Mouse (Mus musculus): ENCODE results near the gene Sox9. TPM values are rescaled to one million over a fixed set of nuclear protein-coding genes. Genes with fewer than 3 reads are reported as not detected.
A peak's percentile ranks its signal among the peaks of the same experiment; 100 is the strongest.

Gene Sox9
- polyA plus RNA-seq, 1 experiment: 6.6 TPM

GRCm38 (mm10) chr11:112821536-112821935 is 39.5 kb downstream of the Sox9 start:
- TF ChIP-seq CTCF (IDR thresholded peaks at IDR 0.05; ENCODE audit: control insufficient read depth, insufficient read depth, insufficient replicate concordance, low read depth, low read length): no peak
- TF ChIP-seq POLR2A (IDR thresholded peaks at IDR 0.05; ENCODE audit: control insufficient read depth, low read depth, low read length): no peak
- Histone ChIP-seq H3K4me3 (ENCODE audit: control insufficient read depth, low read depth, low read length) (no peak overlapping the region), H3K4me1 (ENCODE audit: control insufficient read depth, insufficient read depth, low read length) (no peaks in the 10 kb centered on the region), H3K27ac (ENCODE audit: control insufficient read depth, insufficient read depth, low read depth, low read length) (no peak overlapping the region), H3K27me3 (ENCODE audit: control insufficient read depth, insufficient read depth, low read length) (no peaks in the 10 kb centered on the region), H3K36me3 (ENCODE audit: control insufficient read depth, insufficient read depth, low read length) (no peaks in the 10 kb centered on the region)

- Histone ChIP-seq H3K4me1 (ENCODE audit: control insufficient read depth, insufficient read depth, low read length) (no peaks in the 10 kb centered on the region), H3K4me3 (ENCODE audit: control insufficient read depth, low read depth, low read length) (peak overlapping the region; percentile 80), H3K27ac (ENCODE audit: control insufficient read depth, insufficient read depth, low read depth, low read length) (no peak overlapping the region), H3K36me3 (ENCODE audit: control insufficient read depth, insufficient read depth, low read length) (no peaks in the 10 kb centered on the region), H3K27me3 (ENCODE audit: control insufficient read depth, insufficient read depth, low read length) (no peaks in the 10 kb centered on the region)
- no peak for TF ChIP-seq CTCF (IDR thresholded peaks at IDR 0.05; ENCODE audit: control insufficient read depth, insufficient read depth, insufficient replicate concordance, low read depth, low read length)
- no peak for TF ChIP-seq POLR2A (IDR thresholded peaks at IDR 0.05; ENCODE audit: control insufficient read depth, low read depth, low read length)
Measured at GRCm38 (mm10) chr11:112824146-112824545, 42.1 kb downstream of the Sox9 start.

GRCm38 (mm10) chr11:112826193-112827043 is 44.4 kb downstream of the Sox9 start:
- Histone ChIP-seq H3K27ac (ENCODE audit: control insufficient read depth, insufficient read depth, low read depth, low read length) (no peak overlapping the region), H3K36me3 (ENCODE audit: control insufficient read depth, insufficient read depth, low read length) (no peaks in the 10 kb centered on the region), H3K4me3 (ENCODE audit: control insufficient read depth, low read depth, low read length) (peak overlapping the region; percentile 66), H3K4me1 (ENCODE audit: control insufficient read depth, insufficient read depth, low read length) (no peaks in the 10 kb centered on the region), H3K27me3 (ENCODE audit: control insufficient read depth, insufficient read depth, low read length) (no peaks in the 10 kb centered on the region)
- no peak for TF ChIP-seq POLR2A (IDR thresholded peaks at IDR 0.05; ENCODE audit: control insufficient read depth, low read depth, low read length)
- no peak for TF ChIP-seq CTCF (IDR thresholded peaks at IDR 0.05; ENCODE audit: control insufficient read depth, insufficient read depth, insufficient replicate concordance, low read depth, low read length)

GRCm38 (mm10) chr11:112827044-112827347 is 45.0 kb downstream of the Sox9 start:
- TF ChIP-seq CTCF (IDR thresholded peaks at IDR 0.05; ENCODE audit: control insufficient read depth, insufficient read depth, insufficient replicate concordance, low read depth, low read length) (no peak), POLR2A (IDR thresholded peaks at IDR 0.05; ENCODE audit: control insufficient read depth, low read depth, low read length) (no peak)

GRCm38 (mm10) chr11:112828553-112829287 is 46.7 kb downstream of the Sox9 start:
- Histone ChIP-seq H3K4me1 (ENCODE audit: control insufficient read depth, insufficient read depth, low read length) (no peaks in the 10 kb centered on the region), H3K27ac (ENCODE audit: control insufficient read depth, insufficient read depth, low read depth, low read length) (no peak overlapping the region), H3K4me3 (ENCODE audit: control insufficient read depth, low read depth, low read length) (no peak overlapping the region), H3K27me3 (ENCODE audit: control insufficient read depth, insufficient read depth, low read length) (no peaks in the 10 kb centered on the region), H3K36me3 (ENCODE audit: control insufficient read depth, insufficient read depth, low read length) (no peaks in the 10 kb centered on the region)
- TF ChIP-seq POLR2A (IDR thresholded peaks at IDR 0.05; ENCODE audit: control insufficient read depth, low read depth, low read length): no peak
- TF ChIP-seq CTCF (IDR thresholded peaks at IDR 0.05; ENCODE audit: control insufficient read depth, insufficient read depth, insufficient replicate concordance, low read depth, low read length): no peak

More at GRCm38 (mm10) chr11:112827044-112827347, 45.0 kb downstream of the Sox9 start:
- no peak overlapping the region for H3K27ac ChIP-seq (ENCODE audit: control insufficient read depth, insufficient read depth, low read depth, low read length)
- H3K4me3 ChIP-seq (ENCODE audit: control insufficient read depth, low read depth, low read length): peak overlapping the region; percentile 66
- H3K36me3 ChIP-seq (ENCODE audit: control insufficient read depth, insufficient read depth, low read length): no peaks in the 10 kb centered on the region
- H3K27me3 ChIP-seq (ENCODE audit: control insufficient read depth, insufficient read depth, low read length): no peaks in the 10 kb centered on the region
- no peaks in the 10 kb centered on the region for H3K4me1 ChIP-seq (ENCODE audit: control insufficient read depth, insufficient read depth, low read length)

- Histone ChIP-seq H3K36me3 (ENCODE audit: control insufficient read depth, insufficient read depth, low read length) (no peaks in the 10 kb centered on the region), H3K4me3 (ENCODE audit: control insufficient read depth, low read depth, low read length) (no peak overlapping the region), H3K27ac (ENCODE audit: control insufficient read depth, insufficient read depth, low read depth, low read length) (no peak overlapping the region), H3K27me3 (ENCODE audit: control insufficient read depth, insufficient read depth, low read length) (no peaks in the 10 kb centered on the region), H3K4me1 (ENCODE audit: control insufficient read depth, insufficient read depth, low read length) (no peaks in the 10 kb centered on the region)
- no peak for TF ChIP-seq CTCF (IDR thresholded peaks at IDR 0.05; ENCODE audit: control insufficient read depth, insufficient read depth, insufficient replicate concordance, low read depth, low read length)
- TF ChIP-seq POLR2A (IDR thresholded peaks at IDR 0.05; ENCODE audit: control insufficient read depth, low read depth, low read length): no peak
Measured at GRCm38 (mm10) chr11:112834245-112835005, 52.4 kb downstream of the Sox9 start.

Measured in testis, adult 2 months (tissue).